ENCODE assay signal across 18 mouse cellular contexts in the genomic region with DNA sequence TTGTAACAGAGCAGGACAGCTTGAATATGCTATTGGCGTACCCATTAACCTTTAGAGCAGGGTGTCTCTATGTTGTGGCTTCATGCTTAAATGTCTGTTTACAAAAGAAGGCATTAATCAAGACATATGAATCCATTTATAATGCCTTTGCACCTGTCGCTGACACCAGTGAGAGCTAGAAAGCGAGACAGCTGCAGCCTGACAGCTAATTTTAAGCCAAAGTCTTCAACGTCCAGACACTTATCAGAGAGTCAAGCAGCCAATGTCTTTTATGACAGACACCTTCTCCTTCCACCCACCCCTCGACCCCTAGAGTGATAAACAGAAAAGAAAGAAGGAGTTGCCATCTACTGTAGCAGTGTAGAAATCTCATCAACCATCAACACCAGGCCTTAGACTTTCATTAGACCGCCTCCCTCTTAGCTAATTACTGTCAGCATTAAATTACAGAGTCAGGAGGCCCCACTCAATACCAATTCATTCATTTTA.
DNase-seq lines count a peak whose midpoint lies in the region; ATAC-seq and TF ChIP-seq lines count a peak whose summit lies in the region.
"Had no signal": no experiment of that assay in that cellular context is flagged by ENCODE, and none has a peak within 500 bp of the region (broad histone marks: within the 10 kb centered on the region; RNA-seq: fewer than 3 reads in every experiment).

No protein-coding gene starts in this region.

- DNase-seq in forebrain, embryonic 10.5 days (ENCODE audit: extremely low spot score, low spot score), result no peak
- peak; percentile 72 for DNase-seq in brain, embryonic 14.5 days (ENCODE audit: low read depth)
- DNase-seq in adrenal gland, adult 8-10 months, result no peak
- DNase-seq in layer of hippocampus, adult 8-10 months (ENCODE audit: low spot score in 2 of 2), result no peak
- no peak for DNase-seq in kidney, adult 11 months
- DNase-seq: adrenal gland, postnatal 25 days; B cell, adult 2 months; cerebellum, adult 8-10 months; gastrocnemius, postnatal 25 days; heart, postnatal 10 days; kidney, postnatal 4 days; liver; lung, adult 18-20 months; lung, postnatal 36 days had no signal

- H3K9ac ChIP-seq in forebrain, embryonic 12.5 days, result no peak overlapping the region
- H3K9ac ChIP-seq in hindbrain, embryonic 13.5 days, result no peak overlapping the region
- H3K9ac ChIP-seq in midbrain, embryonic 16.5 days (ENCODE audit: low read depth, low read length), result no peak overlapping the region

- WGBS in forebrain, embryonic 12.5 days, result 29% methylated on average over 6 of the region's 6 CpGs
- WGBS in forebrain, embryonic 10.5 days, result 54% methylated on average over 6 of the region's 6 CpGs
- 31% methylated on average over 6 of the region's 6 CpGs for WGBS in hindbrain, embryonic 13.5 days
- 39% methylated on average over 6 of the region's 6 CpGs for WGBS in midbrain, embryonic 16.5 days

- TF ChIP-seq POLR2A in brain, embryonic 14.5 days (IDR thresholded peaks at IDR 0.05; ENCODE audit: borderline replicate concordance, extremely low read depth, insufficient read depth, insufficient read length, poor library complexity, severe bottlenecking), result no peak

- H3K4me2 ChIP-seq in forebrain, embryonic 12.5 days, result no peak overlapping the region
- no peak overlapping the region for H3K4me2 ChIP-seq in hindbrain, embryonic 13.5 days
- H3K4me2 ChIP-seq in midbrain, embryonic 16.5 days (ENCODE audit: low read length), result no peak overlapping the region

- peak; percentile 67; the same call in 1 of the 2 replicates for ATAC-seq in forebrain, embryonic 12.5 days (ENCODE audit: low FRiP score)
- ATAC-seq in hindbrain, embryonic 13.5 days (ENCODE audit: low FRiP score), result peak; percentile 78
- peak; percentile 44; the same call in 1 of the 2 replicates for ATAC-seq in midbrain, embryonic 16.5 days

- H3K4me3 ChIP-seq in forebrain, embryonic 12.5 days (replicated peaks), result no peak overlapping the region
- no peak overlapping the region for H3K4me3 ChIP-seq in forebrain, embryonic 10.5 days
- no peak overlapping the region for H3K4me3 ChIP-seq in hindbrain, embryonic 13.5 days
- no peak overlapping the region for H3K4me3 ChIP-seq in midbrain, embryonic 16.5 days (ENCODE audit: low read depth, low read length)
- H3K4me3 ChIP-seq: heart, embryonic 10.5 days had no signal

- no peaks in the 10 kb centered on the region for H3K9me3 ChIP-seq in forebrain, embryonic 12.5 days
- no peaks in the 10 kb centered on the region for H3K9me3 ChIP-seq in forebrain, embryonic 10.5 days
- H3K9me3 ChIP-seq in hindbrain, embryonic 13.5 days, result no peaks in the 10 kb centered on the region
- no peaks in the 10 kb centered on the region for H3K9me3 ChIP-seq in midbrain, embryonic 16.5 days (replicated peaks; ENCODE audit: control insufficient read depth, low read length, poor library complexity, severe bottlenecking)
- H3K9me3 ChIP-seq: heart, embryonic 10.5 days had no signal

- peaks cover 22% of the 10 kb centered on the region; the same call in 1 of the 2 replicates for H3K27me3 ChIP-seq in forebrain, embryonic 12.5 days
- H3K27me3 ChIP-seq in forebrain, embryonic 10.5 days (ENCODE audit: poor library complexity, severe bottlenecking), result peaks cover 54% of the 10 kb centered on the region
- H3K27me3 ChIP-seq in hindbrain, embryonic 13.5 days, result no peaks in the 10 kb centered on the region
- H3K27me3 ChIP-seq in midbrain, embryonic 16.5 days (ENCODE audit: control insufficient read depth, insufficient read depth, low read depth, low read length), result no peaks in the 10 kb centered on the region

- TF ChIP-seq CTCF in brain, embryonic 14.5 days (IDR thresholded peaks at IDR 0.05; ENCODE audit: borderline replicate concordance, extremely low read depth, insufficient read depth, insufficient read length), result no peak

- no peaks in the 10 kb centered on the region for H3K36me3 ChIP-seq in forebrain, embryonic 12.5 days (replicated peaks)
- no peaks in the 10 kb centered on the region for H3K36me3 ChIP-seq in forebrain, embryonic 10.5 days (replicated peaks)
- no peaks in the 10 kb centered on the region for H3K36me3 ChIP-seq in hindbrain, embryonic 13.5 days
- no peaks in the 10 kb centered on the region for H3K36me3 ChIP-seq in midbrain, embryonic 16.5 days (ENCODE audit: control insufficient read depth, insufficient read depth, low read length)
- H3K36me3 ChIP-seq: heart, embryonic 10.5 days had no signal

- peaks cover 10% of the 10 kb centered on the region for H3K4me1 ChIP-seq in forebrain, embryonic 12.5 days
- H3K4me1 ChIP-seq in forebrain, embryonic 10.5 days, result peaks cover 15% of the 10 kb centered on the region
- peaks cover 6% of the 10 kb centered on the region for H3K4me1 ChIP-seq in hindbrain, embryonic 13.5 days (replicated peaks)
- H3K4me1 ChIP-seq in midbrain, embryonic 16.5 days (ENCODE audit: control insufficient read depth, insufficient read depth, low read length), result peaks cover 10% of the 10 kb centered on the region; the same call in 1 of the 2 replicates
- H3K4me1 ChIP-seq: heart, embryonic 10.5 days had no signal

- no peak overlapping the region for H3K27ac ChIP-seq in forebrain, embryonic 12.5 days
- H3K27ac ChIP-seq in forebrain, embryonic 10.5 days, result no peak overlapping the region
- peak overlapping the region; percentile 30; the same call in 1 of the 2 replicates for H3K27ac ChIP-seq in hindbrain, embryonic 13.5 days
- no peak overlapping the region for H3K27ac ChIP-seq in midbrain, embryonic 16.5 days (ENCODE audit: low read length)
- H3K27ac ChIP-seq: heart, embryonic 10.5 days had no signal
